Mouse (Mus musculus): ENCODE measurements at regions not wholly inside any gene's neighbourhood (a gene's known extent, or its start where the extent isn't known, plus 50 kb on each side); places are given as distances from the start of the nearest gene placed in this dataset.

DNA sequence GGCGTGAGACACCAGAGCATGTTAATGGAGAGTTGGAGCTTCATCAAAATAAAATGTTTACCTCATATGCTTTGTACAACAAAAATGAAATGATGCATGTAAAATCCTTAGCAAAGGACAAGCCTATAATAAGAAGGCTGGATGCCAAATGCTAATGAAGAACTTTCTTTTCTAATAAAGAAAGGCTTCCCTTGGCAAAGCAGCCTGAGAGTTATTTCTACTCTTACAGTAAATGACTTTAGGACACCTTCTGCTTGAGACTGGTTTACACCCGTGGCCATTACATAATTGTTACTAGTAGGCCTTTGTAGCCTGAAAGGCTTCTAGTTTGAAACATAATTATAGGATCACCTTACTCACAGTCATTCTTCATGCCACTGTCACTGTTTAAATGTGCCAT lies 310.7 kb upstream of the Gm21293 start:
- 44% methylated on average over 2 of the region's 2 CpGs for WGBS
- H3K4me2 ChIP-seq (ENCODE audit: low read depth, low read length): no peak overlapping the region
- H3K27ac ChIP-seq (ENCODE audit: low read depth, low read length): no peak overlapping the region
- no peak for ATAC-seq (ENCODE audit: low read depth)
- H3K9me3 ChIP-seq (ENCODE audit: control insufficient read depth, low read length): no peaks in the 10 kb centered on the region
- H3K4me1 ChIP-seq (ENCODE audit: control insufficient read depth, insufficient read depth, low read length): no peaks in the 10 kb centered on the region
- no peak overlapping the region for H3K4me3 ChIP-seq (ENCODE audit: low read depth, low read length)
- H3K27me3 ChIP-seq (ENCODE audit: control insufficient read depth, insufficient read depth, low read length): no peaks in the 10 kb centered on the region
- H3K9ac ChIP-seq (replicated peaks; ENCODE audit: low read depth, low read length): no peak overlapping the region
- H3K36me3 ChIP-seq (ENCODE audit: control insufficient read depth, insufficient read depth, low read length): no peaks in the 10 kb centered on the region

DNA sequence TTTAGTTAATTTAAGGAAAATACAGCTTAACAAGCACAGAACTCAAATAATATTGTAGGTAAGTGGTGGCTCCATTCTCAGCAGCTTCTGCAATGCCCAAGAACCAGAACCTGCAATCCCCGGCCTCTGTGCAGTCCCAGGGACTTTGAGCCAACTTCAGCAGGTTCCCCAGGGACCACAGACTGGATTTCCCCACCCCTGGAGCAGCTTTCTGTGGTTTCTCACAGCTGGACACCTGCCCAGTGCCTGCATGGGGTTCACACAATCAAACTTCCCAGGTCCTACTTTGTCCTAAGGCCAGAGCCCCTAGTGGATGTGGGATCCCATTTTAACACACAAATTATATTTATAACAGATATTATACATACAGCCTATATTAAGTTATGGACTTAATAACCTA lies 287.6 kb upstream of the Gm21293 start:
- no peak for ATAC-seq (ENCODE audit: low read depth)
- 86% methylated on average over 1 of the region's 1 CpGs for WGBS
- Histone ChIP-seq H3K27me3 (ENCODE audit: control insufficient read depth, insufficient read depth, low read length) (no peaks in the 10 kb centered on the region), H3K36me3 (ENCODE audit: control insufficient read depth, insufficient read depth, low read length) (no peaks in the 10 kb centered on the region), H3K27ac (ENCODE audit: low read depth, low read length) (no peak overlapping the region), H3K4me1 (ENCODE audit: control insufficient read depth, insufficient read depth, low read length) (no peaks in the 10 kb centered on the region), H3K4me2 (ENCODE audit: low read depth, low read length) (no peak overlapping the region), H3K9ac (replicated peaks; ENCODE audit: low read depth, low read length) (no peak overlapping the region), H3K4me3 (ENCODE audit: low read depth, low read length) (no peak overlapping the region), H3K9me3 (ENCODE audit: control insufficient read depth, low read length) (no peaks in the 10 kb centered on the region)

DNA sequence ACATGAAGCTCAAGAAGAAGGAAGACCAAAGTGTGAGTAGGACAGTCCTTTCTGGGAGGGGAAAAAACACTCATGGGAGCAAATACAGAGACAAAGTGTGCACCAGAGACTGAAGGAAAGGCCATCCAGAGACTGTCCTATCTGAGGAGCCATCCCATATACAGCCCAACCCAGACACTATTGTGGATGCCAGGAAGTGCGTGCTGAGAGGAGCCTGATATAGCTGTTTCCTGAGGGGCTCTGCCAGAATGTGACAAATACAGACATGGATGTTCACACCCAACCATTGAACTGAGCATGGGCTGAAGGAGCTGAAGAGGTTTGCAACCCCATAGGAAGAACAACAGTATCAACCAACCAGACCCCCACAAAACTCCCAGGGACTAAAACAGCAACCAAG lies 281.9 kb upstream of the Gm21293 start:
- Histone ChIP-seq H3K4me2 (ENCODE audit: low read depth, low read length) (no peak overlapping the region), H3K4me1 (ENCODE audit: control insufficient read depth, insufficient read depth, low read length) (no peaks in the 10 kb centered on the region), H3K27ac (ENCODE audit: low read depth, low read length) (no peak overlapping the region), H3K27me3 (ENCODE audit: control insufficient read depth, insufficient read depth, low read length) (no peaks in the 10 kb centered on the region), H3K9ac (replicated peaks; ENCODE audit: low read depth, low read length) (no peak overlapping the region), H3K36me3 (ENCODE audit: control insufficient read depth, insufficient read depth, low read length) (no peaks in the 10 kb centered on the region), H3K9me3 (ENCODE audit: control insufficient read depth, low read length) (no peaks in the 10 kb centered on the region), H3K4me3 (ENCODE audit: low read depth, low read length) (no peak overlapping the region)
- 100% methylated on average over 1 of the region's 1 CpGs for WGBS
- no peak for ATAC-seq (ENCODE audit: low read depth)

DNA sequence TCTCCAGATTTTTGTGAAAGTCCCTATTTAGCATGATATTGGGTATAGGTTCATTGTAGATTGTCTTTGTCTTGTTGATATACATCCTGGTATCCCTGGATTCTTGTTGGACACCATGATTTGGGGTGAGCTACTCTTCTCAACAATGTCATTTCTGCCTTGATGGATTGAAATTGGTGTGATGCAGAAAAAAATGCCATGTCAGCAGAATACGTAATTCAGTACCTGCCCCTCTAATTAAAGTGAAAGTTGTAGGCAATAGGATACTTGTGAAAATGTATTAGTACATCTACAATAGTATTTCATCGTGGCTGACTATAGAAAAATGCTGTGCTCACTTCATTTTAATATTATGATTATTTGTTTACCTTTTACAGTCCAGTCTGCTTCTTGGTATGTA lies 280.7 kb upstream of the Gm21293 start:
- Histone ChIP-seq H3K36me3 (ENCODE audit: control insufficient read depth, insufficient read depth, low read length) (no peaks in the 10 kb centered on the region), H3K9ac (replicated peaks; ENCODE audit: low read depth, low read length) (no peak overlapping the region), H3K4me1 (ENCODE audit: control insufficient read depth, insufficient read depth, low read length) (no peaks in the 10 kb centered on the region), H3K27me3 (ENCODE audit: control insufficient read depth, insufficient read depth, low read length) (no peaks in the 10 kb centered on the region), H3K27ac (ENCODE audit: low read depth, low read length) (no peak overlapping the region), H3K4me3 (ENCODE audit: low read depth, low read length) (no peak overlapping the region), H3K4me2 (ENCODE audit: low read depth, low read length) (no peak overlapping the region), H3K9me3 (ENCODE audit: control insufficient read depth, low read length) (no peaks in the 10 kb centered on the region)
- whole genome bisulfite sequencing: 79% methylated on average over 2 of the region's 2 CpGs
- no peak for ATAC-seq (ENCODE audit: low read depth)

DNA sequence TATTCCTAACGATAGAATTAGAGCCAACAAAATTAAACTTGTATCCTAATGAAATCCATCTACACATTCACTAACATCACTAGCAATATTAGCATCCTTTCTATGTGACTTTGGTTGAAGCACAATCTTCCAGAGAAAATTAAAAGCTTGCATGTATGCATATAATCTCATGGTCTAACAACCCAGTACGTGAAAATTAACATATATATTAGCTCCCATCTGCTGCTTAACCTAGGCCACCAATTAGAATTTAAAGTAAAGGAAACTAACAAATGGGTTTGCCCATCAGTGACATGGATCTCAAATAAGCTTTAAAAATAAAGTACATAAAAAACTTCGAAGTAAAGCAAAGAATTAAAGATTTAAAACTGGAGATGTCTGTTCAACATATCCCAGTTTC lies 278.9 kb upstream of the Gm21293 start:
- Histone ChIP-seq H3K9ac (replicated peaks; ENCODE audit: low read depth, low read length) (no peak overlapping the region), H3K27me3 (ENCODE audit: control insufficient read depth, insufficient read depth, low read length) (no peaks in the 10 kb centered on the region), H3K27ac (ENCODE audit: low read depth, low read length) (no peak overlapping the region), H3K4me1 (ENCODE audit: control insufficient read depth, insufficient read depth, low read length) (no peaks in the 10 kb centered on the region), H3K36me3 (ENCODE audit: control insufficient read depth, insufficient read depth, low read length) (no peaks in the 10 kb centered on the region), H3K4me3 (ENCODE audit: low read depth, low read length) (no peak overlapping the region), H3K4me2 (ENCODE audit: low read depth, low read length) (no peak overlapping the region), H3K9me3 (ENCODE audit: control insufficient read depth, low read length) (no peaks in the 10 kb centered on the region)
- 60% methylated on average over 3 of the region's 3 CpGs for WGBS
- no peak for ATAC-seq (ENCODE audit: low read depth)

DNA sequence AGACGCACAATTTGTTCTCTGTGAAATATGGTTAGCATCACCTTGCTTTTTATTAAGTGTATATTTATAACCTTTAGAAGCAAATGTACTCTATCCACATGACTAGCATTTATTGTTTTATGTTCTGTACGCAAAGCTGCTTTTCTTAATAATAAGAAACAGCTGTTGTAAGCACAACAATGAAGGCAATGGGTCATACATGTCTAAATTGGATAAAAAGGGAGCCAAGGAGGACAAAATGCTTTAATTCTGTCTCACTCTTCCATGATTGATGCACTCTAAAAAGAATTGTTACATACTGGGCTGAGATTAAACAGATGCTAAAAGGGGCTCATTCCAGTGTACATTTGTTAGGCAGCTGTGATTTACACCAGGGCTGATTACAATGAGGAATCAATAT lies 232.7 kb upstream of the Gm21293 start:
- no peaks in the 10 kb centered on the region for H3K9me3 ChIP-seq (ENCODE audit: control insufficient read depth, low read length)
- H3K27me3 ChIP-seq (ENCODE audit: control insufficient read depth, insufficient read depth, low read length): no peaks in the 10 kb centered on the region
- no peak for ATAC-seq (ENCODE audit: low read depth)
- no peak overlapping the region for H3K4me3 ChIP-seq (ENCODE audit: low read depth, low read length)
- no peaks in the 10 kb centered on the region for H3K4me1 ChIP-seq (ENCODE audit: control insufficient read depth, insufficient read depth, low read length)
- no peak overlapping the region for H3K27ac ChIP-seq (ENCODE audit: low read depth, low read length)
- 53% methylated on average over 2 of the region's 2 CpGs for WGBS
- H3K36me3 ChIP-seq (ENCODE audit: control insufficient read depth, insufficient read depth, low read length): no peaks in the 10 kb centered on the region
- H3K9ac ChIP-seq (replicated peaks; ENCODE audit: low read depth, low read length): no peak overlapping the region
- no peak overlapping the region for H3K4me2 ChIP-seq (ENCODE audit: low read depth, low read length)

DNA sequence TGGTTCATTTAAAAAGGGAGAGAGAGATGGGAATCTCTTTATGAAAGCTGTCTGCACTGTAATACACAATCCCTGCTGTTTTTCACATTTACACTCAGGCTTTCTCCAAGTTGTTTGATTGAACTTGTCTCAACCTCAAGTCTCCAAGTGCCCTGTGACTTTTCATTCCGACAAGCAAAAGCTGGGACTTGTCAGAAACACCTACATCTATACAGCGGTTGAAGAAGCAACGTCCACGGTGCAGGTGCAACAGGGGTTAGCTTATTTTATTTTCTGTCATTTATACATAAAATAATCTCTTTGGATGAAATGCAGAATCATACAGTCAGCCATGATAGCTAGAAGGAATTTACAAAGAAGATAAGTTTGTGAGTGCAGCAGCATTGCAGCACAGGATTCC lies 184.6 kb upstream of the Gm21293 start:
- Histone ChIP-seq H3K36me3 (ENCODE audit: control insufficient read depth, insufficient read depth, low read length) (no peaks in the 10 kb centered on the region), H3K4me2 (ENCODE audit: low read depth, low read length) (no peak overlapping the region), H3K9me3 (ENCODE audit: control insufficient read depth, low read length) (no peaks in the 10 kb centered on the region), H3K4me1 (ENCODE audit: control insufficient read depth, insufficient read depth, low read length) (no peaks in the 10 kb centered on the region), H3K27me3 (ENCODE audit: control insufficient read depth, insufficient read depth, low read length) (no peaks in the 10 kb centered on the region), H3K9ac (replicated peaks; ENCODE audit: low read depth, low read length) (no peak overlapping the region), H3K27ac (ENCODE audit: low read depth, low read length) (no peak overlapping the region), H3K4me3 (ENCODE audit: low read depth, low read length) (no peak overlapping the region)
- ATAC-seq (ENCODE audit: low read depth): no peak
- 82% methylated on average over 4 of the region's 4 CpGs for WGBS

DNA sequence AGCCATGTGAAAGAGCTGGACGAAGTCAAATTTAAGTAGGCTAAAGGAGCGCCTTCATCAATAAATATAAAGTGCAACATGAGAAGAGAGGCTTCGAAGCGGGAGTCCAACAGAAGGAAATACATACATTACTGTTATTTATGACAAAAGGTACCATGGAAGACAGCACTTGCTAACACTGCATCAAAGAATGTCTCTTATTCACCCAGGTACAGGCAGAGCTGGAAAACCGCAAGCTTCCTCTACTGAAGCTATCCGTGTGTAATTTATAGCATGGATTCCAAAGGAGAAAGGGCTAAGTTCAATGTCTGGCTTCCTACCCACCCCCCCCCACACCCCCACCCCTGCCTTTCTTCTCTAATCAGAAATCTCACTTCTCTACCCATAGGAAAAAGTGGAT lies 166.7 kb upstream of the Gm21293 start:
- no peak overlapping the region for H3K9ac ChIP-seq (replicated peaks; ENCODE audit: low read depth, low read length)
- no peaks in the 10 kb centered on the region for H3K36me3 ChIP-seq (ENCODE audit: control insufficient read depth, insufficient read depth, low read length)
- no peaks in the 10 kb centered on the region for H3K9me3 ChIP-seq (ENCODE audit: control insufficient read depth, low read length)
- no peak for ATAC-seq (ENCODE audit: low read depth)
- H3K4me3 ChIP-seq (ENCODE audit: low read depth, low read length): no peak overlapping the region
- no peak overlapping the region for H3K4me2 ChIP-seq (ENCODE audit: low read depth, low read length)
- no peaks in the 10 kb centered on the region for H3K4me1 ChIP-seq (ENCODE audit: control insufficient read depth, insufficient read depth, low read length)
- H3K27me3 ChIP-seq (ENCODE audit: control insufficient read depth, insufficient read depth, low read length): no peaks in the 10 kb centered on the region
- 77% methylated on average over 6 of the region's 6 CpGs for WGBS
- H3K27ac ChIP-seq (ENCODE audit: low read depth, low read length): no peak overlapping the region

DNA sequence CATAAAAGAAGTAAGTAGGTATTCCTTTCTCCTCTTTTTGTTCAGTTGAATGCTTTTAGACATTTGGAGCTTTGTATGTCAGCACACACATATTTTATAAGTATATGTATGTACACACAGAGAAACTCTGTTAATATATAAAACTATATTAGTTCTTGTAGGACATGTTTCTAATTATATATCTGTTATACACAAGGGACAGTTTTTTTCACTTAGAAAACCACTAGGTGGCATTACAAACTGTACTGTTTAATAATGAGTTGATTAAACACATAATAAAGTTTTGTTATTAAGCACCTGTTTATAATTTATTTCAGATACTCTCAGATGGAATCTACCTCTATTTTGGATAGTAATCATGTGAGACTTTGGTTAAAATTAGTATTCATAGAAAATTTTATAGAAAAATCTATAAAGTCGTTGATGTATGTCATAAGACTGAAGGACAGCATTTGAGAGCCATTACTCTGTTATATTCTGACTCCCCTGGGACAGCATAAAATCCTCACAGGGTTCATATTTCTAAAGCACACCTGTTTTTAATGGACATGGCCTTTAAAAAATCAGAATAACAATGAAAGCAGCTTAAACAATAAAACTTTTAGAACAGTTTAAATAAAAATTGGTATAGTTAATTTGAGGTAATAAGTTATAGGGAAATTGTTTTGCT lies 158.4 kb upstream of the Gm21293 start:
- WGBS: 50% methylated on average over 1 of the region's 1 CpGs
- no peak overlapping the region for H3K27ac ChIP-seq (ENCODE audit: low read depth, low read length)
- no peaks in the 10 kb centered on the region for H3K4me1 ChIP-seq (ENCODE audit: control insufficient read depth, insufficient read depth, low read length)
- no peak overlapping the region for H3K4me3 ChIP-seq (ENCODE audit: low read depth, low read length)
- no peak overlapping the region for H3K4me2 ChIP-seq (ENCODE audit: low read depth, low read length)
- no peaks in the 10 kb centered on the region for H3K36me3 ChIP-seq (ENCODE audit: control insufficient read depth, insufficient read depth, low read length)
- no peak overlapping the region for H3K9ac ChIP-seq (replicated peaks; ENCODE audit: low read depth, low read length)
- H3K9me3 ChIP-seq (ENCODE audit: control insufficient read depth, low read length): no peaks in the 10 kb centered on the region
- no peaks in the 10 kb centered on the region for H3K27me3 ChIP-seq (ENCODE audit: control insufficient read depth, insufficient read depth, low read length)
- no peak for ATAC-seq (ENCODE audit: low read depth)

DNA sequence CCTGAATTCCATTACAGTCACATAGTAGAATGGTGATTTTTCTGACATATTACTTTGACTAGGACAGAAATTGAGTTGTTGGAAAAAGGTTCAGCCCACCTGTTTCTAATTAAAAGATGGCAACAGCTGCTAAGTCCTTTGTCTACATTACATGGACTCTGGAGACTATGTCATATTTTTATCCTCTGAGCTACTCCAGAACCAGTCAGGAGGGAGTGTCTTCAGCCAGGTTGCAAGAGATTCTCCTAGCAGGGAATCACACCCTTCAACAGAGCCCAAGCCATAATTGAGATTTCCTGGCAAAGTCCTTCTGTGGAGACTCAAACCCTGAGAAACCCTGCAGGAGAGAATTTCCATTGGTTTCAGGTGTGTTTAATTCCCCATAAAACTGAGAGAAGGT lies 123.2 kb upstream of the Gm21293 start:
- H3K9ac ChIP-seq (replicated peaks; ENCODE audit: low read depth, low read length): no peak overlapping the region
- no peak overlapping the region for H3K27ac ChIP-seq (ENCODE audit: low read depth, low read length)
- H3K4me1 ChIP-seq (ENCODE audit: control insufficient read depth, insufficient read depth, low read length): no peaks in the 10 kb centered on the region
- no peaks in the 10 kb centered on the region for H3K9me3 ChIP-seq (ENCODE audit: control insufficient read depth, low read length)
- H3K36me3 ChIP-seq (ENCODE audit: control insufficient read depth, insufficient read depth, low read length): no peaks in the 10 kb centered on the region
- no peaks in the 10 kb centered on the region for H3K27me3 ChIP-seq (ENCODE audit: control insufficient read depth, insufficient read depth, low read length)
- ATAC-seq (ENCODE audit: low read depth): no peak
- H3K4me3 ChIP-seq (ENCODE audit: low read depth, low read length): no peak overlapping the region
- no peak overlapping the region for H3K4me2 ChIP-seq (ENCODE audit: low read depth, low read length)

All from neural tube, embryonic 14.5 days (tissue).